In genomic region chr11:68956107-68956506, GRCm38 (mm10) we compare ENCODE assay signal across 9 mouse cellular contexts. TPM values are rescaled to one million over a fixed set of nuclear protein-coding genes. Genes with fewer than 3 reads are reported as not detected.
DNase-seq lines count a peak whose midpoint lies in the region; ATAC-seq and TF ChIP-seq lines count a peak whose summit lies in the region.
"Had no signal": no experiment of that assay in that cellular context is flagged by ENCODE, and none has a peak within 500 bp of the region (broad histone marks: within the 10 kb centered on the region; RNA-seq: fewer than 3 reads in every experiment).

No protein-coding gene starts in this region.

- TF ChIP-seq CTCF in layer of hippocampus, adult 2 months (conservative IDR thresholded peaks at IDR 0.05) = no peak

- peaks cover 15% of the 10 kb centered on the region for H3K27me3 ChIP-seq in kidney, embryonic 16.5 days (ENCODE audit: insufficient read depth, low read length)
- H3K27me3 ChIP-seq in myocyte (ENCODE audit: control insufficient read depth, insufficient read depth, insufficient read length) = no peaks in the 10 kb centered on the region

- no peaks in the 10 kb centered on the region for H3K79me2 ChIP-seq in myocyte (ENCODE audit: control insufficient read depth, insufficient read depth)

- ATAC-seq in kidney, embryonic 16.5 days (ENCODE audit: low FRiP score, low TSS enrichment) = peak; percentile 44; the same call in 1 of the 2 replicates

- intact Hi-C loops in heart, postnatal 10 days (cut with DNase I) = no loop called here

- peak overlapping the region; percentile 65 for H3K4me2 ChIP-seq in kidney, embryonic 16.5 days (replicated peaks; ENCODE audit: low read depth, low read length)
- H3K4me2 ChIP-seq in myocyte (ENCODE audit: low read depth) = no peak overlapping the region

- peaks cover 9% of the 10 kb centered on the region for H3K4me1 ChIP-seq in kidney, embryonic 16.5 days (ENCODE audit: insufficient read depth, low read length)

- no peak for DNase-seq in layer of hippocampus, adult 2 months (ENCODE audit: low spot score in 2 of 2)
- DNase-seq in layer of hippocampus, adult 11-12 months (ENCODE audit: low spot score) = no peak
- peak; percentile 50 to 53 for DNase-seq in heart, postnatal 10 days
- no peak for DNase-seq in layer of hippocampus, postnatal 25 days (ENCODE audit: extremely low spot score in 1 of 2, low spot score in 1 of 2)
- DNase-seq in gastrocnemius, postnatal 4 days (ENCODE audit: low spot score in 2 of 2) = no peak
- no peak for DNase-seq in thymus, postnatal 4 days

- peak overlapping the region; percentile 61; the same call in 1 of the 2 replicates for H3K27ac ChIP-seq in layer of hippocampus, adult 2 months
- H3K27ac ChIP-seq in kidney, embryonic 16.5 days (ENCODE audit: low read length) = peak overlapping the region; percentile 71

- H3K9me3 ChIP-seq in kidney, embryonic 16.5 days (ENCODE audit: low read length) = no peaks in the 10 kb centered on the region

- peak overlapping the region; percentile 18 for H3ac ChIP-seq in myocyte (ENCODE audit: control insufficient read depth, insufficient read length)

- peak overlapping the region; percentile 39 for H3K9ac ChIP-seq in kidney, embryonic 16.5 days (replicated peaks; ENCODE audit: low read length)

- peak overlapping the region; percentile 2; the same call in 1 of the 2 replicates for H3K4me3 ChIP-seq in layer of hippocampus, adult 2 months
- H3K4me3 ChIP-seq in kidney, embryonic 16.5 days (ENCODE audit: low read length) = peak overlapping the region; percentile 48
- no peak overlapping the region for H3K4me3 ChIP-seq in myocyte

- 28% methylated on average over 3 of the region's 3 CpGs for WGBS in kidney, embryonic 16.5 days

- no peaks in the 10 kb centered on the region for H3K36me3 ChIP-seq in kidney, embryonic 16.5 days (ENCODE audit: insufficient read depth, low read length)
- H3K36me3 ChIP-seq in myocyte (ENCODE audit: control insufficient read depth, insufficient read depth) = no peaks in the 10 kb centered on the region

- no peak for TF ChIP-seq POLR2A in myocyte (IDR thresholded peaks at IDR 0.05; ENCODE audit: insufficient read length, low read depth)

TF ChIP-seq in myocyte, 11 proteins besides CTCF, POLR2A, EP300 and RAD21:
- TF ChIP-seq POLR2AphosphoS2 (IDR thresholded peaks at IDR 0.05; ENCODE audit: insufficient read length, low read depth) = no peak
- no peak for TF ChIP-seq MYOD1 (IDR thresholded peaks at IDR 0.05; ENCODE audit: control insufficient read depth in 1 of 3, insufficient read length in 2 of 3, low read depth in 2 of 3)
- TF ChIP-seq TCF12 (IDR thresholded peaks at IDR 0.05; ENCODE audit: insufficient read depth, poor library complexity, severe bottlenecking) = no peak
- no peak for TF ChIP-seq REST (IDR thresholded peaks at IDR 0.05; ENCODE audit: insufficient read depth, insufficient read length)

RNA-seq across cellular contexts. Expression of gene Arhgef15, which starts 1.2 kb away (rescaled TPM):
- 1 to 10 TPM; 9.5 to 9.7 TPM for total RNA-seq in layer of hippocampus, adult 2 months (2021)
- 10 to 100 TPM; 43.2 to 49.6 TPM for total RNA-seq in heart, postnatal 10 days (2021)
- 20.0 and 23.0 TPM in 2 replicates for polyA plus RNA-seq in kidney, embryonic 16.5 days (2015; fragmentation: Nextera tagmentation; extraction: Ambion mirVana)
- polyA plus RNA-seq in myocyte (2012; fragmentation: generic; extraction: Trizol) = 0.49 TPM
- 1 to 10 TPM; 5.8 to 6.9 TPM for total RNA-seq in layer of hippocampus, postnatal 25 days (2021)
- total RNA-seq in gastrocnemius, postnatal 4 days (2021) = 10 to 100 TPM; 16.9 to 19.0 TPM

RNA-seq across cellular contexts. Expression of gene Slc25a35, which starts 11.8 kb away (rescaled TPM):
- 1 to 10 TPM; 5.8 to 6.2 TPM for total RNA-seq in layer of hippocampus, adult 2 months (2021)
- total RNA-seq in heart, postnatal 10 days (2021) = 1 to 10 TPM; 3.4 to 4.3 TPM
- polyA plus RNA-seq in kidney, embryonic 16.5 days (2015; fragmentation: Nextera tagmentation; extraction: Ambion mirVana) = 7.6 and 7.9 TPM in 2 replicates
- polyA plus RNA-seq in myocyte (2012; fragmentation: generic; extraction: Trizol) = 2.3 TPM
- total RNA-seq in layer of hippocampus, postnatal 25 days (2021) = 1 to 10 TPM; 4.4 to 7.6 TPM
- 1 to 10 TPM; 1.1 to 2.7 TPM for total RNA-seq in gastrocnemius, postnatal 4 days (2021)

RNA-seq across cellular contexts. Expression of gene Rangrf, which starts 18.9 kb away (rescaled TPM):
- 10 to 100 TPM; 16.8 to 20.7 TPM for total RNA-seq in layer of hippocampus, adult 2 months (2021)
- 10 to 100 TPM; 40.1 to 46.8 TPM for total RNA-seq in heart, postnatal 10 days (2021)
- 62.3 and 63.9 TPM in 2 replicates for polyA plus RNA-seq in kidney, embryonic 16.5 days (2015; fragmentation: Nextera tagmentation; extraction: Ambion mirVana)
- 56.4 TPM for polyA plus RNA-seq in myocyte (2012; fragmentation: generic; extraction: Trizol)
- 10 to 100 TPM; 15.1 to 18.1 TPM for total RNA-seq in layer of hippocampus, postnatal 25 days (2021)
- total RNA-seq in gastrocnemius, postnatal 4 days (2021) = 10 to 100 TPM; 23.5 to 25.1 TPM

RNA-seq across cellular contexts. Expression of gene Odf4, which starts 29.2 kb away (rescaled TPM):
- not detected for total RNA-seq in layer of hippocampus, adult 2 months (2021)
- not detected for total RNA-seq in heart, postnatal 10 days (2021)
- polyA plus RNA-seq in kidney, embryonic 16.5 days (2015; fragmentation: Nextera tagmentation; extraction: Ambion mirVana) = not detected in 2 replicates
- not detected for polyA plus RNA-seq in myocyte (2012; fragmentation: generic; extraction: Trizol)
- total RNA-seq in layer of hippocampus, postnatal 25 days (2021) = not detected
- total RNA-seq in gastrocnemius, postnatal 4 days (2021) = not detected
- total RNA-seq: layer of hippocampus, adult 18-20 months had no signal

RNA-seq across cellular contexts. Expression of gene Pfas, which starts 52.2 kb away (rescaled TPM):
- total RNA-seq in layer of hippocampus, adult 2 months (2021) = 10 to 100 TPM; 27.5 to 27.8 TPM
- total RNA-seq in heart, postnatal 10 days (2021) = 1 to 10 TPM; 9.3 to 9.5 TPM
- polyA plus RNA-seq in kidney, embryonic 16.5 days (2015; fragmentation: Nextera tagmentation; extraction: Ambion mirVana) = 33.9 and 41.9 TPM in 2 replicates
- polyA plus RNA-seq in myocyte (2012; fragmentation: generic; extraction: Trizol) = 9.1 TPM
- 10 to 100 TPM; 18.9 to 29.3 TPM for total RNA-seq in layer of hippocampus, postnatal 25 days (2021)
- total RNA-seq in gastrocnemius, postnatal 4 days (2021) = 10 to 100 TPM; 14.9 to 16.8 TPM

Comparison
In these comparisons a context has a peak if more than half of its experiments do, and no peak if none do; other contexts are left out.
1. DNase-seq: peak in heart, postnatal 10 days (2 of 2); none in layer of hippocampus, adult 2 months (0 of 2), layer of hippocampus, adult 11-12 months (single experiment), layer of hippocampus, postnatal 25 days (0 of 2), gastrocnemius, postnatal 4 days (0 of 2) and thymus, postnatal 4 days (single experiment).